Mouse (Mus musculus) lung, postnatal 4 days (tissue): ENCODE measurements at regions not wholly inside any gene's neighbourhood (a gene's known extent, or its start where the extent isn't known, plus 50 kb on each side); places are given as distances from the start of the nearest gene placed in this dataset.
A peak's percentile ranks its signal among the peaks of the same experiment; 100 is the strongest.

Source experiments
- DNase-seq, 2 experiments: peaks; one replicate each; pipeline ENCODE4 v3.0.0; 2021

GRCm38 (mm10) chr2:51073040-51073594 is 75.8 kb downstream of the Rnd3 start:
- DNase-seq: peak in 1 of 2 experiments; percentile 43

- no peak for DNase-seq
Measured at GRCm38 (mm10) chr2:51072346-51072885, 76.5 kb downstream of the Rnd3 start.

- no peak for DNase-seq
Measured at GRCm38 (mm10) chr2:51070902-51071301, 78.0 kb downstream of the Rnd3 start.

- no peak for DNase-seq
Measured at GRCm38 (mm10) chr2:51066423-51066831, 82.5 kb downstream of the Rnd3 start.

GRCm38 (mm10) chr2:51065821-51066220 is 83.1 kb downstream of the Rnd3 start:
- no peak for DNase-seq

GRCm38 (mm10) chr2:51064821-51065220 is 84.1 kb downstream of the Rnd3 start:
- no peak for DNase-seq

GRCm38 (mm10) chr2:51062049-51062448 is 86.9 kb downstream of the Rnd3 start:
- no peak for DNase-seq

- DNase-seq: no peak
Measured at GRCm38 (mm10) chr2:51058158-51058557, 90.8 kb downstream of the Rnd3 start.

- DNase-seq: no peak
Measured at GRCm38 (mm10) chr2:51056141-51056731, 92.7 kb downstream of the Rnd3 start.

- DNase-seq: no peak
Measured at GRCm38 (mm10) chr2:51055339-51055738, 93.6 kb downstream of the Rnd3 start.

- DNase-seq: no peak
Measured at GRCm38 (mm10) chr2:51049834-51050170, 99.1 kb downstream of the Rnd3 start.

- DNase-seq: no peak
Measured at GRCm38 (mm10) chr2:51049101-51049833, 99.6 kb downstream of the Rnd3 start.

GRCm38 (mm10) chr2:51047520-51047919 is 101.4 kb downstream of the Rnd3 start:
- DNase-seq: no peak

- DNase-seq: no peak
Measured at GRCm38 (mm10) chr2:51045626-51046025, 103.3 kb downstream of the Rnd3 start.

GRCm38 (mm10) chr2:51041101-51041500 is 107.8 kb downstream of the Rnd3 start:
- DNase-seq: no peak

- no peak for DNase-seq
Measured at GRCm38 (mm10) chr2:51038685-51039084, 110.2 kb downstream of the Rnd3 start.

GRCm38 (mm10) chr2:51036995-51037394 is 111.9 kb downstream of the Rnd3 start:
- no peak for DNase-seq

- DNase-seq: no peak
Measured at GRCm38 (mm10) chr2:51036190-51036755, 112.6 kb downstream of the Rnd3 start.

- no peak for DNase-seq
Measured at GRCm38 (mm10) chr2:51033881-51034280, 115.0 kb downstream of the Rnd3 start.

GRCm38 (mm10) chr2:51022479-51022878 is 126.4 kb downstream of the Rnd3 start:
- DNase-seq: no peak

GRCm38 (mm10) chr2:51016129-51016402 is 132.8 kb downstream of the Rnd3 start:
- DNase-seq: no peak

GRCm38 (mm10) chr2:51015360-51016128 is 133.4 kb downstream of the Rnd3 start:
- DNase-seq: no peak

GRCm38 (mm10) chr2:51014232-51014631 is 134.7 kb downstream of the Rnd3 start:
- DNase-seq: no peak
